In genomic region chr17:27120561-27121024, GRCm38 (mm10) we compare ENCODE assay signal across 10 mouse cellular contexts. TPM values are rescaled to one million over a fixed set of nuclear protein-coding genes. Genes with fewer than 3 reads are reported as not detected.
A peak's percentile ranks its signal among the peaks of the same experiment; 100 is the strongest.
DNase-seq lines count a peak whose midpoint lies in the region; ATAC-seq and TF ChIP-seq lines count a peak whose summit lies in the region.
"Had no signal": no experiment of that assay in that cellular context is flagged by ENCODE, and none has a peak within 500 bp of the region (broad histone marks: within the 10 kb centered on the region; RNA-seq: fewer than 3 reads in every experiment).

No protein-coding gene starts in this region.

- DNase-seq in B cell, adult 2 months = peak; percentile 53 to 56
- DNase-seq in adrenal gland, adult 18-20 months (ENCODE audit: low spot score in 2 of 2) = peak; percentile 60 to 69
- peak; percentile 72 for DNase-seq in embryo, embryonic 9.5 days (ENCODE audit: extremely low spot score)
- DNase-seq in gastrocnemius, postnatal 4 days (ENCODE audit: low spot score in 2 of 2) = peak; percentile 73 to 81
- peak; percentile 62 for DNase-seq in kidney, postnatal 0 days (ENCODE audit: low spot score)
- DNase-seq in lung, adult 2 months = peak; percentile 56
- peak; percentile 62 for DNase-seq in ovary, postnatal 36 days (ENCODE audit: low spot score)

- peak; percentile 81 for TF ChIP-seq CTCF in kidney, postnatal 0 days (IDR thresholded peaks at IDR 0.05; ENCODE audit: low read depth)
- TF ChIP-seq CTCF in lung, adult 2 months (IDR thresholded peaks at IDR 0.05; ENCODE audit: insufficient read depth, low read length) = peak; percentile 59

- no peak overlapping the region for H3K9ac ChIP-seq in kidney, postnatal 0 days (ENCODE audit: low read depth, low read length)

- no peak overlapping the region for H3K27ac ChIP-seq in kidney, postnatal 0 days

- 18% methylated on average over 18 of the region's 18 CpGs for WGBS in kidney, postnatal 0 days
- WGBS in lung, adult 2 months = 24% methylated on average over 18 of the region's 18 CpGs

- no peak overlapping the region for H3K4me3 ChIP-seq in kidney, postnatal 0 days (replicated peaks; ENCODE audit: low read depth, low read length)
- H3K4me3 ChIP-seq in lung, adult 2 months (replicated peaks; ENCODE audit: extremely low read depth, low read depth, low read length) = no peak overlapping the region
- H3K4me3 ChIP-seq: erythroblast, embryonic 14.5 days had no signal

- no peaks in the 10 kb centered on the region for H3K27me3 ChIP-seq in kidney, postnatal 0 days (ENCODE audit: insufficient read depth, low read length)

- H3K4me2 ChIP-seq in kidney, postnatal 0 days (ENCODE audit: low read length) = no peak overlapping the region

- TF ChIP-seq POLR2A in lung, adult 2 months (IDR thresholded peaks at IDR 0.05; ENCODE audit: borderline replicate concordance, extremely low read depth, low read depth, low read length) = no peak

- no peak for ATAC-seq in kidney, postnatal 0 days (replicated peaks; ENCODE audit: low FRiP score, low read depth)
- ATAC-seq in monocyte, adult 5-6 weeks (replicated peaks; ENCODE audit: insufficient number of reproducible peaks, low FRiP score, low TSS enrichment, poor library complexity, severe bottlenecking) = no peak

- H3K36me3 ChIP-seq in kidney, postnatal 0 days (ENCODE audit: insufficient read depth, low read length) = peaks cover 36% of the 10 kb centered on the region

- no peaks in the 10 kb centered on the region for H3K9me3 ChIP-seq in kidney, postnatal 0 days (replicated peaks; ENCODE audit: low read length)

- H3K4me1 ChIP-seq in kidney, postnatal 0 days (replicated peaks; ENCODE audit: insufficient read depth, low read length) = peaks cover 8% of the 10 kb centered on the region
- peaks cover 3% of the 10 kb centered on the region; the same call in 1 of the 2 replicates for H3K4me1 ChIP-seq in lung, adult 2 months (ENCODE audit: control insufficient read depth, insufficient read depth, low read length)

RNA-seq across cellular contexts. Expression of gene Uqcc2, which starts 13.1 kb away (rescaled TPM):
- total RNA-seq in adrenal gland, adult 18-20 months (2021) = 100 to 1,000 TPM; 266 to 331 TPM
- 100 to 1,000 TPM; 230 to 262 TPM for total RNA-seq in gastrocnemius, postnatal 4 days (2021)
- 286 and 315 TPM in 2 replicates for polyA plus RNA-seq in kidney, postnatal 0 days (2015; fragmentation: Nextera tagmentation; extraction: Ambion mirVana)
- 80.0 and 91.5 TPM in 2 replicates for polyA plus RNA-seq in lung, adult 2 months (2012; rRNA removed)
- 79.3 to 105 TPM (median 82.5 TPM) in 3 replicates for total RNA-seq in monocyte, adult 5-6 weeks (2017)

RNA-seq across cellular contexts. Expression of gene Ip6k3, which starts 47.0 kb away (rescaled TPM):
- total RNA-seq in adrenal gland, adult 18-20 months (2021) = 1 to 10 TPM in 1 of 2 experiments, under 1 TPM in 1; 0.60 to 2.2 TPM
- 10 to 100 TPM; 40.2 to 50.7 TPM for total RNA-seq in gastrocnemius, postnatal 4 days (2021)
- polyA plus RNA-seq in kidney, postnatal 0 days (2015; fragmentation: Nextera tagmentation; extraction: Ambion mirVana) = 0.18 and 0.43 TPM in 2 replicates
- 3.3 and 3.6 TPM in 2 replicates for polyA plus RNA-seq in lung, adult 2 months (2012; rRNA removed)
- total RNA-seq in monocyte, adult 5-6 weeks (2017) = 5.4 to 8.6 TPM (median 7.0 TPM) in 3 replicates
- total RNA-seq: neutrophil, adult 5-6 weeks had no signal
- polyA plus RNA-seq: erythroblast, embryonic 14.5 days had no signal
